Mouse (Mus musculus) left cerebral cortex, postnatal 10 days (tissue): ENCODE measurements around the gene Pstpip1. TPM values are rescaled to one million over a fixed set of nuclear protein-coding genes. Genes with fewer than 3 reads are reported as not detected.

Source experiments
- total RNA-seq, 2 experiments: library from RNA; stranded (reverse); gene quantifications; 2 replicates each; pipeline ENCODE4 v1.2.3; 2021

Pstpip1 gene
- total RNA-seq, 2 experiments from 2014 or later = 2.1 to 3.2 TPM

Other genes with a start within 250 kb of the Pstpip1 start
- 10 to 100 TPM; 46.3 to 49.2 TPM for gene Scaper, start 151.8 kb upstream of the Pstpip1 start, total RNA-seq
- not detected for gene 4930563M21Rik, start 79.4 kb upstream of the Pstpip1 start, total RNA-seq
- 100 to 1,000 TPM; 114 to 127 TPM for gene Rcn2, start 48.1 kb upstream of the Pstpip1 start, total RNA-seq
- 100 to 1,000 TPM; 364 to 371 TPM for gene Tspan3, start 75.5 kb downstream of the Pstpip1 start, total RNA-seq